Mouse (Mus musculus) kidney, adult 2 months (tissue): ENCODE results near the gene Adad2.

ENCODE experiments used
- CTCF ChIP-seq: fragments of 200-500 bp; conservative IDR thresholded peaks from 2 replicates; pipeline ENCODE4 v1.5.1; 2011; ENCODE audit warnings: low read depth, mild to moderate bottlenecking, control low read depth, low read length, moderate library complexity, mixed read lengths; ENCODE audit not compliant: insufficient read depth, insufficient read length
- POLR2A ChIP-seq: fragments of 200-500 bp; IDR thresholded peaks from one replicate; pipeline ENCODE4 v1.6.1; 2011; ENCODE audit warnings: low read depth, low read length, control low read depth

DNA sequence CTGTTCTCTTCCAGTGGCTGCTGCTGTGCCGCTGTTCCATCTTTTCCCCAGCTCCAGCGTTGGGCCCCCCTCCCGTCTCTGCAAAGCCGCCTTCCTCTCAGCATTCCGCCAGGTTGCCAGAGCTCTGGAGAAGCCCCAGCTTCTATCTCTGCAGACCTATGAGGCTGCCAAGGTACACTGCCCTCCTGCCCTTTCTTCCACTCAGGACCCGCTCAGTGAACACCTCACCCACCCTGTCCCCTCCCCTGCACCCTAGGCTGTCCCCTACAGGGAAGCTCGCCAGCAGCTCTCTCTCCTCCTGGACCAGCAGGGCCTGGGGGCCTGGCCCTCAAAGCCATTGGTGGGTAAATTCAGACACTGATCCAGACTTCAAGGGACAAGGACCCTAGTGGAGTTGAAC, 3.8 kb downstream of the Adad2 start:
- TF ChIP-seq POLR2A (no peak), CTCF (no peak)
